Mouse (Mus musculus) kidney, embryonic 15.5 days (tissue): Measurements from ENCODE around the gene Akap8l. TPM values are rescaled to one million over a fixed set of nuclear protein-coding genes. Genes with fewer than 3 reads are reported as not detected.

Experiments used
- ATAC-seq: fragments of 200-750 bp; cut with Nextera tagmentation; replicated peaks from 2 replicates; pipeline ENCODE4 v1.8.0; 2017; ENCODE audit warnings: moderate TSS enrichment; ENCODE audit not compliant: low FRiP score
- H3K27ac ChIP-seq: fragments of 300-500 bp; sonication (generic); 2 replicates; pipeline ENCODE4 v1.5.1; 2015; ENCODE audit warnings: mild to moderate bottlenecking, inconsistent platforms
- H3K27me3 ChIP-seq: fragments of 300-500 bp; sonication (generic); 2 replicates; pipeline ENCODE4 v1.6.1; 2015; ENCODE audit warnings: inconsistent platforms
- H3K36me3 ChIP-seq: fragments of 300-500 bp; sonication (generic); 2 replicates; pipeline ENCODE4 v1.6.1; 2015; ENCODE audit warnings: inconsistent platforms
- H3K4me1 ChIP-seq: fragments of 300-500 bp; sonication (generic); 2 replicates; pipeline ENCODE4 v1.6.1; 2015; ENCODE audit warnings: inconsistent platforms
- H3K4me2 ChIP-seq: fragments of 300-500 bp; sonication (generic); 2 replicates; pipeline ENCODE4 v1.6.1; 2015; ENCODE audit warnings: moderate library complexity, mild to moderate bottlenecking, inconsistent platforms
- H3K4me3 ChIP-seq: fragments of 300-500 bp; sonication (generic); replicated peaks from 2 replicates; pipeline ENCODE4 v1.5.1; 2015; ENCODE audit warnings: mild to moderate bottlenecking, inconsistent platforms
- H3K9ac ChIP-seq: fragments of 300-500 bp; sonication (generic); 2 replicates; pipeline ENCODE4 v1.6.1; 2015; ENCODE audit warnings: mild to moderate bottlenecking, inconsistent platforms
- H3K9me3 ChIP-seq: fragments of 300-500 bp; sonication (generic); replicated peaks from 2 replicates; pipeline ENCODE4 v1.6.1; 2016; ENCODE audit warnings: inconsistent platforms
- WGBS: fragments of 180-500 bp; shearing (Covaris S2); methylation state at CpG from one replicate; pipeline ENCODE4 v1.1.7; 2015; ENCODE audit warnings: mixed read lengths; 5-methylcytosine and 5-hydroxymethylcytosine counted together
- microRNA-seq: library from miRNA; unstranded; fragments of <30 nt; microRNA quantifications from one replicate; pipeline ENCODE4, GENCODE M21; 2016
- polyA plus RNA-seq: library from polyadenylated mRNA; unstranded; fragments of >200 nt; fragmentation: Nextera tagmentation; extraction: Ambion mirVana; gene quantifications from 2 replicates; pipeline ENCODE4 v1.2.1, GENCODE M21; 2015

The Akap8l gene
- polyA plus RNA-seq, 1 experiment from 2014 or later: 128 TPM

GRCm38 (mm10) chr17:32280575-32280974, 69.8 kb downstream of the Akap8l start:
- H3K4me2 ChIP-seq: no peak overlapping the region
- ATAC-seq: no peak
- no peak overlapping the region for H3K27ac ChIP-seq
- no peak overlapping the region for H3K4me3 ChIP-seq
- WGBS: 87% methylated on average over 3 of the region's 3 CpGs
- no peak overlapping the region for H3K9ac ChIP-seq
- H3K9me3 ChIP-seq: no peaks in the 10 kb centered on the region
- no peaks in the 10 kb centered on the region for H3K36me3 ChIP-seq
- peaks cover 31% of the 10 kb centered on the region for H3K4me1 ChIP-seq
- H3K27me3 ChIP-seq: no peaks in the 10 kb centered on the region

GRCm38 (mm10) chr17:32277201-32277600, 73.2 kb downstream of the Akap8l start:
- WGBS: 92% methylated on average over 1 of the region's 1 CpGs
- ATAC-seq: no peak
- Histone ChIP-seq H3K27me3 (no peaks in the 10 kb centered on the region), H3K36me3 (no peaks in the 10 kb centered on the region), H3K9ac (no peak overlapping the region), H3K4me1 (peaks cover 18% of the 10 kb centered on the region), H3K9me3 (no peaks in the 10 kb centered on the region), H3K27ac (no peak overlapping the region), H3K4me3 (no peak overlapping the region), H3K4me2 (no peak overlapping the region)

- Histone ChIP-seq H3K4me2 (no peak overlapping the region), H3K27ac (no peak overlapping the region), H3K27me3 (no peaks in the 10 kb centered on the region), H3K4me1 (peaks cover 15% of the 10 kb centered on the region; the same call in 1 of the 2 replicates), H3K36me3 (no peaks in the 10 kb centered on the region), H3K4me3 (no peak overlapping the region), H3K9me3 (no peaks in the 10 kb centered on the region), H3K9ac (no peak overlapping the region)
- 89% methylated on average over 3 of the region's 3 CpGs for WGBS
- ATAC-seq: no peak
Observed at GRCm38 (mm10) chr17:32275568-32275967, 74.8 kb downstream of the Akap8l start.

Small RNA genes within 50 kb of the gene (microRNA-seq; reads per million reads assigned to microRNA genes)
- gene Gm22201: not detected

Other genes starting within 250 kb of the Akap8l start
- 11.9 and 14.9 TPM in 2 replicates for gene Notch3, start 183.8 kb downstream of the Akap8l start, polyA plus RNA-seq
- 0.10 and 0.19 TPM in 2 replicates for gene Ephx3, start 161.1 kb downstream of the Akap8l start, polyA plus RNA-seq
- gene Brd4, start 65.9 kb downstream of the Akap8l start, polyA plus RNA-seq: 100 and 101 TPM in 2 replicates
- 117 and 119 TPM in 2 replicates for gene Akap8, start 29.4 kb downstream of the Akap8l start, polyA plus RNA-seq
- gene Wiz, start 38.8 kb upstream of the Akap8l start, polyA plus RNA-seq: 25.6 and 26.5 TPM in 2 replicates
- gene Rasal3, start 53.0 kb upstream of the Akap8l start, polyA plus RNA-seq: 0.33 and 0.95 TPM in 2 replicates
- not detected in 2 replicates for gene Pglyrp2, start 73.6 kb upstream of the Akap8l start, polyA plus RNA-seq
- 0.55 and 0.66 TPM in 2 replicates for gene Cyp4f39, start 102.1 kb upstream of the Akap8l start, polyA plus RNA-seq
- 8.4 and 9.3 TPM in 2 replicates for gene Cyp4f17, start 155.4 kb upstream of the Akap8l start, polyA plus RNA-seq
- 20.9 and 21.7 TPM in 2 replicates for gene Cyp4f16, start 186.0 kb upstream of the Akap8l start, polyA plus RNA-seq